Mouse (Mus musculus) heart, postnatal 0 days (tissue): ENCODE measurements around the gene Pdyn.

Experiments
- CTCF ChIP-seq: IDR thresholded peaks from 2 replicates; pipeline ENCODE4 v1.5.1; 2016; ENCODE audit warnings: antibody characterized with exemption, control low read depth, low read depth
- EP300 ChIP-seq: IDR thresholded peaks from 2 replicates; pipeline ENCODE4 v1.6.1; 2016; ENCODE audit warnings: antibody characterized with exemption, low read depth

DNA sequence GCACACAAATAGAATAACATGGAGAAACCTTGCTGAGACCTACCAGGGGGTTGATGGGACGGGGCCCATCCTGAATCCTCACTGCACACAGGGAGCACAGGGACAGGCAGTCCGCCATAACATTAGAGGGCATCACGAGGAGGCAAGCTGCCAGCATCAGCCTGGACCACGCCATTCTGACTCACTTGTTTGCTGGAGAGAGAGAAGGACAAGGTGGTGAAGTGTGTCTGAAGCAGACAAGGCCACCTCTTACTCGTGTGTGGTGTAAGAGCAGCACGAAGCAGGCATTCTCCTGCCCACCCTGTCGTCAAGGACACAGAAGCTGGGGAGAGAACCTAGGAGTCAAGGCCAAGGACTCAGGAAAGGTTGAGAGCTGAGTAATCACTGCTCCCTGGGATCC lies 9.9 kb downstream of the Pdyn start:
- TF ChIP-seq CTCF (no peak), EP300 (peak; percentile 52; the same call in 1 of the 2 replicates)
